Mouse (Mus musculus): ENCODE measurements around the gene Naa16.
A peak's percentile ranks its signal among the peaks of the same experiment; 100 is the strongest.

The Naa16 gene

DNA sequence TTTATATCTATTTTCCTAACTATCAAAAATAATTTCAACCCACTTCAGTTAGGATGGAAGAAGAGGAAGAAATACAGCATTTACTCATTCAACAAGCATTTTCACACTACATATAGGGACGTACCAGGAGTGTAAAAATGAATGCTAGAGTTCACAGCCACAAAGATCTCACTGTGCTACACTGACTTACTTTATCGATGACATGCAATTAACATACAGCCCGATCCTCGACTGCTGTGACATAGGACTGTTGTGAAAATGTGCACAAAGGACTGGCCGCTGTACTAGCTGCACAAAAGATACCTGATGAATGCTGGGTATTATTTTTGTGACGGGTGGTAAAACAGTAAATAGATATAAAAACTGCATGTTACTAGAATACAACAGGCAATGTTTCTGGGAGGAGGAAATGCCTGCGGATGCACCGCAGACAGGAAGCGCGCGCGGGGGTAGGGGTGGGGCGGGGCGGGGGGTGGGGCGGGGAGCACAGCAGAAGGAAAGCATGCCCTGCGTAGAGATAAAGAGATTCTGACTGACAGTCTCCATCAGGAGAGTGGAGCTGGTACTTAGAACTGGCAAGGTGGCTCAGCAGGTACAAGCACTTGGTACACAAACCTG, 59.5 kb downstream of the Naa16 start:
- DNase-seq (ENCODE audit: low spot score), result no peak

DNA sequence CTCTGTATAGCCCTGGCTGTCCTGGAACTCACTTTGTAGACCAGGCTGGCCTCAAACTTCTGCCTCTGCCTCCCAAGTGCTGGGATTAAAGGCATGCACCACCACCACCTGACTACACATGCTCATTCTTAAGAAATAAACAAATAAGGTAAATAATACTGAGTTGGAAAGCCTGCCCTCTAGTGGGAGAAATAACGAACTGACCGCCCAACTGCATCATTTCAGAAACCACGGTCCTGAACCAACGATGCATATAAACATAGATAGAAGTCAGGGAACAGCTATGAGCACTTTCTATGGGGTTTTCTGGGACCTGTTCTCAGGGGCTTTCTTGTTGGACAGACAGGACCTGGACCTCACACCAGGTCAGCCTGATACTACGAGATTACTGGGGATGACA, 63.5 kb downstream of the Naa16 start:
- DNase-seq (ENCODE audit: low spot score), result no peak

DNA sequence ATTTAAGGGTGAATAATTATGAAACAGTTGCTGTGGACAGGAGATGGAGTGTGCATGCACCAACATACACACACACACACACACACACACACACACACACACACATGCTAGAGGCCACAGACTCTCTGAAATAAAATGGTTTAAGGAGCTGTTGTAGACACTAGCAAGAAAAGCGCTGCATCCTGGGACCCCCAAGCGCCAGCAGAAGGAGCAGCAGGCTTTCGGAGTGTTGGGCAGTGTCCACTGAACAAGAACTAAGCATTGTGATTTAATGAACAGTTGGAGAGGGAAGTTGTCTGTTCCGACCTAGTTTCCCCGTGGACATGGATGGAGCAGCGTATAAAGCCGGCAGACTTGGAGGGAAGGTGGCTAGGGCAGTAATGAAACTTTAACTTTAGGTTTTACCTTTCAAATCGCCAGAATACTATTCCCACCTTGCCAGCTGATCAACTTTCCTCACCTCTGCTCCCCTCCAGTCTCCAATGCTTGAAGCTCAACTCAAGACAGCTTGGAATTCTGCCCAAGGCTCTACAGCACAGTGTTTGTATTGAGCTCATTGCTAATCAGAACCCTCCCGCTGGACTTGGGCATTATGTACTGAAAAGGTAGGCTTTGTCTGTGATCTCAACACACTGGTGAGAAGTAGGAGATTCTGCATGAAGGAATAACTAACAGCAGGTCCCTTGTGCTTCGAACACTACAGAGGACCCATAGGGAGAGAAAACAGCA, 66.3 kb downstream of the Naa16 start:
- no peak for DNase-seq (ENCODE audit: low spot score)

DNA sequence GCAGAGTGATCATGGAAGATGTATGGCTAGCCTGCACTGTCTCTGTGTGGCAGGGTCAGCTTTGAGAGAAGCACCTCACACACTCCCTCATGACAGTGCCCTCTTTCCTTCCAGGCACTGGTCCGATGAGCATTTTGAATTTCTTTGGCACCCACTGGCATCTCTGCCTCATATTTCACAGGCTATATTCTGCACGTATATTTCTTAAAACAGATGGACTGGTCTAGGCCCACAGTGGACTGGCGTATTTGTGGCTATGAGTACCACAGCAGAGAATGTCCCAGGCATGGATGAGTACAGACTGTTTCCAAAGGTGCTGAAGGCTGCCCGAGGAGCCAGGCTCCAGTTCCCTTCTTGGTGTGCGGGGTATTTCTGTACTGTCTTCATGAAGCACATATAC, 68.7 kb downstream of the Naa16 start:
- no peak for DNase-seq (ENCODE audit: low spot score)

DNA sequence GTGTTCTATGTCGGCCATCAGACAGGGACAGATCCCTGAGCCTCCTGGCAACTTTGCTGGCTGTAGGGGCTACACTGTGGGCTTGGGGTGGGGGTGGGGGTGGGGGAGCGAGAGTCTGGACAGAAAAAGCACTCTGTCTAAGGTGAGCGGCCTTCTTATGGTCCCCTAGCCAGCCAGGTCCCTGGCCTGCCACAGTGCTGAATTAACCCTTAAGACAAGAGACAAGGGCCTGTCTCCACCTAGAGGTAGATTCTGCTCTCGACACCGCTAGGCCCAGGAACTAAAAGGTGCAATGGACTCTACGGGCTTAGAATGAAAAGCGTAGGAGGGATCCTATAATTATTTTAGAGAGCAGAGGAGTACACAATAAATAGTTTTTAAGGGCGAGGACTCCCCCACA, 69.4 kb downstream of the Naa16 start:
- DNase-seq (ENCODE audit: low spot score), result no peak

DNA sequence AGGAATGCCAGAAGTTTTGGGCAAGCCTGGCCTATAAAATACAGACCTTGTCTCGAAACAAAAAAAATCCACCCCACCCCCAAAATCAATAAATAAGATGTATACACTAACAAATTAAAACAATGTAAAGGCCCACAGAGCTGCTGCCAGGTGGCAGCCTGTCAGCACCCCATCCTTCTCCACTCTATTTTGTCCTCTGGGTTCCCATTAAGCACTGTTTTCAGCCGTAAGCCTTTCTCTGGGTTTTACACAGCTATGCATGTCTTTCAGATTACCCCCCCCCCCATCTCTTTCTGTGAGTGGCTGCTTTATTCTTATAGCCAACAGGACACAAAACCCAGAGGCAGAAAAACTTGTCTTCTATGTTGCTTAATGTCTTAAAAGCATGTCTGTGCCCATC, 73.0 kb downstream of the Naa16 start:
- no peak for DNase-seq (ENCODE audit: low spot score)

DNA sequence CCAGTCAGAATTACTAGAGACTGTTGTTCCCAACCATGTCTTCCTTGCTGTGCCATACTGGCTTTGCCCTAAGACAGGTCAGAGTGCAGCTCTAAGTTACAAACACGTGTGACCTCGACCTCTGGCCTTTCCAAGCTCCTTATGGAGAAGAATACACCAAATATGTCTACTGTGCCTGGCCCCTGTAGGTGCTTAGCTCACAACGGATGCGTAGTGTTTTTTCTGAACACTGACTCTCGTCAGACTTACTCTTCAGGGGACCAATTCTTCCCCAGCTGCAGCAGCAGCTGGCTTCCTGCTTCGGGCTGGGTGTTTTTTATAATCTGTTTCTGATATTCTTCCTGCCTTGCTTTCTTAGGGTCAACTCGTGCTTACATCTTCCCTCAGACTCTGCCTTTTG, 74.7 kb downstream of the Naa16 start:
- DNase-seq (ENCODE audit: low spot score), result no peak

DNA sequence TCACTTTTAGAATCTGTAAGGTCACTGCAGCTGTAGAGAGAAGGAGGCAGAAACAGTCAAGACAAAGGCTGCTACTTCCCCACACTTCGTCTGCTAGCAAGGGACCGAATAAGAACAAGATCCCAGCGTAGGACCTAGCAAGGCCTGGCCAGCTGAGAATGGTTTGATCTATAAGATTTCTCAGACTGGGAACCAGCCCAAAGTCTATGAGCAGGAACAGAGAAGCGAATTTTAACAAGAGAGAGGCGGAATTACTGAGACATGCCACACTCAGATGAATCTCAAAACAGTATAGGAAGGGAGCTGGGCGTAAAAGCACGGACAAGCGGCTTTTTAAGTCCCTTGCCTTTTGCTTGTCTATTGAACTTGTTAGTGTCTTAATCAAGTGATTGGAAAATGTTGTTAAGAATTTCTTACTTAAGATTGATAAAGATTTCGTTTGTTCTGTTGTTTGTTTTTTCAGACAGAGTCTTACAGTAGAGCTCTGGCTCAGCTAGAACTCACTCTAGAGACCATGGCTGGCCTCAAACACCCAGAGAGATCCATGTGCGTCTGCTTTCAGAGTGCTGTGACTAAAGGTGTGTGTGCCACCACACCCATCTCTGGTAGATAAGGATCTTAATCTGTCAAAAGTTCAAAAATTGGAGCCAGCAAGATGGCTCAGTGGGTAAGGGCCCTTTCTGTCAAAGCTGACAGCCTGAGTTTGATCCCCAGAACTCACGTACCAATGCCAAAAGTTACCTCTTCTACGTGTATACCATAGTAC, 76.2 kb downstream of the Naa16 start:
- no peak for DNase-seq (ENCODE audit: low spot score)

DNA sequence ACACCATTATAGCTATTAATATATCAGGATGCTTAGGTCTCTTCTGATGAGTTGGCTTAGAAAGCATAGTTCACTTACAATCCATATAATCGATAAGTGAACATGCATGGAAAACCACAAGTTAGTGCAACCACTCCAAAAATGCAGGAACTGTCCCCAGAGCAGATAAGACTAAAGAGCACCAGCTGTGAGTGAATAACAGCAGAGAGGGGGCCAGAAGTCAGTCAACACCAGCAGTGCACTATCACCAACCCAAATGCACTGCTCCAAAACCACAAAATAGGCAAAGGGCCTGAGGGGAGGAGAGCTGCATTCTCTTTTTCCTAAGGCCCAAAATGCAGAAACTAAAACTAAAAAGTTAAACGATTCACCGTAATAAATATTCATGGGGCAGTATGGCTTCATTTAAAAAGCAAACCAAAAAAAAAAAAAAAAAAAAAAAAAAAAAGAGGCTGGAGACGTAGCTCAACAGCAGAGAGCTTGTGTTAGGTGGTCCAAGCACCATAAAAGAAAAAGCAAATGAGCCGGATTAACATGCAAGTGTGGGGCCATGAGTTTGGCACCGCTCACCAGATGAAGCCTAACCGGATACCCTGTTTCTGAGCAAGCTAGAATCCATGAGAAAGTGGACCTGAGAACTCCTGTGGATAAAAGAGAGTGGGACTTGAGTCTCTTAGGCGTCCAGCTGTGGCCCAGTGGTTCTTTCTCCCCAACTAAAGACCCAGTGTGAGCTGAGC, 77.0 kb downstream of the Naa16 start:
- no peak for DNase-seq (ENCODE audit: low spot score)

DNA sequence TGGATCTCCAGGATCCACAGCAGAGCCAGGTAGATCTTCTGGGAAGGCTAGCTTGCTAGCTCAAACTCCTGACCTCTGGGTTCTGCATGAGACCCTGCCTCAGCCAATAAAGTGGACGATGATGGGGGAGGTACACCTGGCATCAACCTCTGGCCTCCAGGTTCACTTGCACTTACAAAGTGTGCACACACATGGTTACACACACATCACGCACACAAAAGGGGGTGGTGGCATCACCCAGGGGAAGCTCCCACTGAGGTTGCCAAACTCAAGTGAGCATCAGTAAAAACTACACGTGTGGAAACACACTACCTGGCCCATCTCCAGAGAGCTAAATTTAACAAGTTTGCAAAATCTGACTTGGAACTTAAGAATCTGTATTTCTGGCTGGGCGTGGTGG, 77.9 kb downstream of the Naa16 start:
- no peak for DNase-seq (ENCODE audit: low spot score)

DNA sequence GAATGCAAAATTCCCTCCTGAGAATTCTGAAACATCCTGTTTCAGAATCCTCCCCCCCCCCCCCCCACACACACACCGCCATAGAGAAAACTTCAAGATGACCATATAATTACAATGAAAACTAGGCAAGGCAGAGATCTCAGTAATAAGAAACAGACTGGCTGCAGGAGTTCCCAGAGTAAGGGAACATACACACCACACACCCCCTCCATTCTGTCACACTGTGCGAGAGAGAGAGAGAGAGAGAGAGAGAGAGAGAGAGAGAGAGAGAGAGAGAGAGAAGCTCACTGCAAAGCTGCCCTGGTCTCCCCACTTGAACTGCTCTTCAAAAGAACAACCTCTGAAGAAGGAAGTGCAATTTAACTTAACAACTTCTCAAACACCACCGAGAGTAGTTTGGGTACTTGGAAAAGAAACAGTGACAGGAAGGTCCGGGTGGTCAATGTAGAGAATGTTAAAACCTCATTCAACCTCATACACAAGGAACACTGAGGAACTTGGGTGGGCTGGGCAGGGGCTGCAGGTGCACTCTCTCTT, 78.6 kb downstream of the Naa16 start:
- DNase-seq (ENCODE audit: low spot score), result no peak

DNA sequence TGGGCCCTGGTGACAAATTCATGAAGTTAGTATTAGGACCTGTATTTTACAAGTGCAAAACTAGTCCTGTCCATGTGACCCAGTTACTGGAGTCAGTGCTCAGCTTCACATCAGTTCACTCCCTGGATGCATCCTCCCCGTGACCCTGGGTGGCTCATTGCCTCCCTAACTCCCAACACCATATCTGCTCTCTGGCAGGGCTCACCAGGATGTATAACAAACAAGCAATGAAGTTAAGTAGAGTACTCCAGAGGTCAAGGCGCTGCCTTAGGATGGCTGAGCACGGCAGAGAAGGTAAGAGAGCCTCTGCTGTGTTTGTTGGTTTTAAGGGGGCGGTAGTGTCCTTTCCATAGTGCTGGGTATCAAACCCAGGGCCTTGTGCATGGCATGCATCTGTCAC, 81.5 kb downstream of the Naa16 start:
- no peak for DNase-seq (ENCODE audit: low spot score)

DNA sequence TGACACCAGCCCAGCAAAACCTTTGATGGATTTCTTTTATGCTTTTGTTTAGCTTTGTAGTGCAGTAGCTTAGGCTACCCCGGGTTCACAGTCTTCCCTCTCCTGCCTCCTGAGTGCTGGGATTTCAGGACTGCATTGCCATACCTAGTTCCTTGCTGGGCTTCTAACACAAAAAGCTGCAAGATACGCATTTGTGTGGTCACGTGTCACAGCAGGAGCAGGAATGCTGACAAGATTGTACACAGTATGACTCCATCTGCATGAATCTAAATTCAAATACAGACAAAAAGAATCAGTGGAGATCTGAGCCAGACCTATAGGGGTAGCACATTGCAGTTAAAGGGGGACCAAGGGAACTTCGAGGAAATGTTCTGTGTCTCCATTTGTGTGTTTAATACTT, 82.2 kb downstream of the Naa16 start:
- no peak for DNase-seq (ENCODE audit: low spot score)

DNA sequence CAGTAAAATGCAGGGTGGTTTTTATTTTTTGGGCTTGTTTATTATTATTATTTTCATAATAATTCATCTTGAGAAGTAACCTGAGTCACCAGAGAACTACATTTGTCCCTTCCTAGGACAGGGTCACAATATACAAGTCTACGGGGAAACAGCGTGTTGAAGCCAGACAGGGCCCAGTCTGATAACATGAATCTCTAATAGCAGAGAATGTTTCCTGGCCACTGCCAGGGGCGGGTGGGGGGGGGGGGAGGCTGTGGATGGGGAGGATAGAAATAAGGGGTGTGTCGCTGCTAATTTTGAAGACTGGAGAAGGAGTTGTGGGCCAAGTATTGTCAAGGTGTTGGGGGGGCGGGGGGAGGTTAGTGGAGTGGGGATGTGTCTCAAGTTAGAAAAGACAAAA, 82.7 kb downstream of the Naa16 start:
- DNase-seq (ENCODE audit: low spot score), result no peak

DNA sequence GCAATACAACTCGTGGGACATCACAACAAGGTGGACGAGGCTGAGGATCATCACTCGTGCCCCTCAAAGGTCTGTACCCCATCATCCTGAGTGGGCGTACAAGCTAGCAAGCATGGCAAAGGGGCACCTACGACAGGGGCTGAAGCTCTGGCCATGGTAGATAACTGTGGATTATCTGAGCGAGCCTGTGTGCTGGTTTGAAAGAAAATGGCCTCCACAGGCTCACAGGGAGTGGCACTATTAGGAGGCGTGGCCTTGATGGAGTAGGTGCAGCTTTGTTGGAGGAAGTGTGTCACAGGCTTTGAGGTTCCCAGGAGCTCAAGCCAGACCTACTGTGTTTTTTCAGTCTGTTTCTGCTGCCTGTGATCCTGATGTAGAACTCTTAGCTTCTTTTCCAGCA, 83.4 kb downstream of the Naa16 start:
- no peak for DNase-seq (ENCODE audit: low spot score)

DNA sequence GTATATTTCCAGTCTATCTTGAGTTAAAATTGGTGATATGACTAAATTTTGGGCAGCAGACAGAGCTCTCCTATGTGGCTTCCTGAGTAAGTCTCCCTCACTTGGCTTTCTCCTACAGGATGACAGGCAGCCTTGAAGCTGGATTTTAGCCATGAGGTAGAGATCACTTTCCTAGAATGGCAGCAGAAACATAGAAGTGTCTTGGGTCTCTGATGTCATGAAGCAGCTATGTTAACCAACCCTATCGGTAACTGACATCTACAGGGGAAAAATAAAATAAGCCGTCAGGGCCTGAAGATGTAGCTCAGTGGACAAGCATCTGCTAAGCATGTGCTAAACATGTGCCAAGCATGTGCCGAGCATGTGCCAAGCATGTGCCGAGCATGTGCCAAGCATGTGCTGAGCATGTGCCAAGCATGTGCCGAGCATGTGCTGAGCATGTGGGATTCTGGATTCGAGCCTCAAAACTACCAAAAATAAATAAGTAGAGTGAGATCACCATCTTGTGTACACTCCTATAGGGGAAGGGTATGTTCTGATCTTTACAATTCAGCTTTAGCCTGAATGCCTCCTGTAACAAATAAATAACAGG, 85.6 kb downstream of the Naa16 start:
- DNase-seq (ENCODE audit: low spot score), result no peak

DNA sequence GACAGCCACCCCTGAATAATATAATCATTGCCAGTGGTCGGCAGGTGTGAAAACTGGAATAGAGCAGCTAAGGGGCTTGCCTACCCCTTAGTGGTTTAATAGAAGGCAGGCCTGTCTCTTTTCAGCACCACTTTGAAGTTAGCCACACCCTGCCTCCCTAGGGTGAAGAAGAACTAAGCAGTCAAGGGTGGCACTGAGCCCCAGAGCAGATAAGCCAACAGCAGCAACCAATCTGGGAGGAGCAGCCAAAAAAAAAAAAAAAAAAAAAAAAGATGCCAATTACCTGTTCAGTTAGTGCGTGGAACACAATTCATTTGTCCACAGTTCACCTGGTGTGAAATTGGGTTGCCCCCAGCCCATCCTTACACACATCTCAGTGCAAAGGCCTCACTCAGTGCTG, 87.4 kb downstream of the Naa16 start:
- no peak for DNase-seq (ENCODE audit: low spot score)

DNA sequence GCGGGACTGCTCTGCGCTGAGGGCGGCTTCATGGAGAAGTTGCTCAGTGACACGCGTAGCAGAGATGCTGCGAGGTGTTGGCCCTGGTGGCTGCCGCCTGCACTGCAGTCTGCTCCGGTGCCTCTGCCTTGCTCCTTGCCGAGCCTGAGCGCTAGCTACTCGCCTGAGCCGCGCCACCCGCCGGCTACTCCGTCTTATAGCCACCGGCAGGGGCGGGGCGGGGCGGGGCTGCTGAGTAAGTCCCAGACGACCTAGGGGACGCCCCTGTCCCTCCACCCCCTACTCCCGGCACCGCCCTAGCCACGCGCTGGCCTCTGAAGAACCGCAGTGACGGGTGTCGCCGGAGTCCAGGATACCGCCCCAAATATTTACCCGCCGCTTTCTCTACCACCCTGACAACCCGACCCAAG, 89.1 kb downstream of the Naa16 start, which contains the start of gene Rgcc:
Gene Rgcc, minus strand, starts transcription at position 180 of the 410 bp plus-strand sequence.
- peak; percentile 93 for DNase-seq (ENCODE audit: low spot score)

DNA sequence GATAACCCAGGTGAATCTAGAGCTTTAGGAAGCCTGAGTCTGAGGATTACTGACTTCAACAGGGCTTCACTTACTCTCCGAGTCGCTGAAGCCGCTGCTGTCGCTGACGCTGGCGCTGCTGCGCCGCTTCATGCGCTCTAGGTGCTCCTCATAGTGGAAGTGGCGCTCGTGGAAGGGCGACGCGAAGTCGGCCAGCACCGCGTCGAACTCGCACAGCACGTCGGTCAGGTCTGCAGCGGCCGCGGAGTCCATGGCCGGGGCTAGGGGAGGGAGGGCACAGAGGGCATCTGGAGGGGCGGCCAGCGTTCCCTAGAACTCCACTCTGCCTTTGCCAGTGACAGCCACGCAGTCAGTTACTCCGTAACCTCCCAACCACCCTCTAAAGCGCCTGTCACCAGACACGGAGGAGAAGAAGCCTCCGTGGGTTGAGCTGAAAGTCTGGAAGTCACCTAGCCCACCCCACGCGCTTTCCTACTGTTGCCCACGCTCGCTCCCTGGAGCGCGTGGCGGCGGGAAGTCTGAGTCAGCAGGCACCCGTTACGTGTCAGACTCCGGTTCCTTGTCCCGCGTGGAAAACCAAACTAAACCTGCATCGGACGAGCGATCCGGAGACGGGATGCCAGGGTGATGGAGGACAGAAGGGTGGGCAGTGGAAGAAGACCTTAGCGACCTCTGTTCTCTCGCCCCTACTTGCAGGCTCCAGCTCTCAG, 89.8 kb downstream of the Naa16 start:
- no peak for DNase-seq (ENCODE audit: low spot score)

DNA sequence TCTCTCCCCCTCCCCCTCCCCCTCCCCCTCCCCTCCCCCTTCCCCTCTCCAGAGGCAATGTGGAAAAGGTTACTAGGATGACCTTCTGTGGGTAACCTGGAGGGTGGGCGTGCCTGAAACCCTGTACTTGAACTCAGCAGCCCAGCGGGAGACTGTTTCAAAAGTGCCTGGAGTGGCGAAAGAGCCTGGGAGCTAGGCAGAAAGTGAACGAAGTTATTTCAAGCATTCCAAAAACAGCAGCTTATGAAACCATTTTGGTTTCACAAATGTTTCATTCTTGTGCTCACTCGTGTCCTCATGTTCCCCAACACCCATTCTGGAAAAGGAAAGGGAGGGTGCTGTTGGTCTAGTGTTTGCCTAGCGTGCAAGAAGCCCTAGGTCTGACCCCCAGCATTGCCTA, 90.8 kb downstream of the Naa16 start:
- no peak for DNase-seq (ENCODE audit: low spot score)

DNA sequence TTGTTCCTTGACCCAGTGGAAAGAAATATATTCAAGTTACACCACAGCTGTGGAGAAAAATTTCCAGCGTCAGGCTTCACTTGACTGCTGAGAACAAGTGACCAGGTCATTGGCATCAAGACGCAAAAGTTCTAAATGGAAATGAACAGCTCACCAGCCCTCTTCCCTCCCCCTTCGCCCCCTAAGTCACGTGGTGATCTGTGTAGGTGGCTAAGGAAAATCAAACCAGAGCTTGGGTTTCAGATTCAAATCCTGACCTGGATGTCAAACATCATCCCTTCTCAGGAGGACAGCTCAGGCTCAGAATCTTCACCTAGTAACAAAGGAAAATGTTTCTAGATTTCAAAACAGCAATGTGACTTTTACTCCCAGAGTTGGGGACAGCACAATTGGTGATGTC, 91.3 kb downstream of the Naa16 start:
- no peak for DNase-seq (ENCODE audit: low spot score)

Measured in ovary, postnatal 14 days (tissue).